Mouse (Mus musculus) lung, postnatal 0 days (tissue): ENCODE data around the gene Neurl1b.

Source experiments
- CTCF ChIP-seq: IDR thresholded peaks from 2 replicates; pipeline ENCODE4 v1.5.1; 2016; ENCODE audit warnings: antibody characterized with exemption, mild to moderate bottlenecking
- EP300 ChIP-seq: IDR thresholded peaks from 2 replicates; pipeline ENCODE4 v1.6.1; 2016; ENCODE audit warnings: antibody characterized with exemption, mild to moderate bottlenecking, control low read depth

GRCm38 (mm10) chr17:26463984-26464383 lies 49.4 kb downstream of the Neurl1b start:
- TF ChIP-seq CTCF: no peak
- TF ChIP-seq EP300: no peak
